Mouse (Mus musculus) heart, postnatal 0 days (tissue): ENCODE data around the gene Tex2. TPM values are rescaled to one million over a fixed set of nuclear protein-coding genes. Genes with fewer than 3 reads are reported as not detected.

Source experiments
- ATAC-seq: fragments of 200-750 bp; cut with Nextera tagmentation; 2 replicates; pipeline ENCODE4 v1.8.0; 2017; ENCODE audit warnings: low read depth, moderate number of reproducible peaks, moderate library complexity; ENCODE audit not compliant: insufficient read depth
- DNase-seq: peaks from one replicate; pipeline ENCODE4 v3.0.0-alpha.2; 2016; ENCODE audit warnings: low spot score
- H3K27ac ChIP-seq: fragments of 300-500 bp; sonication (generic); 2 replicates; pipeline ENCODE4 v1.5.1; 2014; ENCODE audit warnings: low read depth, mild to moderate bottlenecking
- H3K27me3 ChIP-seq: fragments of 300-500 bp; sonication (generic); 2 replicates; pipeline ENCODE4 v1.6.1; 2014; ENCODE audit warnings: low read length, mixed read lengths; ENCODE audit not compliant: control insufficient read depth, insufficient read depth
- H3K36me3 ChIP-seq: fragments of 300-500 bp; sonication (generic); replicated peaks from 2 replicates; pipeline ENCODE4 v1.6.1; 2014; ENCODE audit warnings: low read length, mixed read lengths; ENCODE audit not compliant: control insufficient read depth, insufficient read depth
- H3K4me1 ChIP-seq: fragments of 300-500 bp; sonication (generic); 2 replicates; pipeline ENCODE4 v1.6.1; 2014; ENCODE audit warnings: antibody characterized with exemption; ENCODE audit not compliant: control insufficient read depth, insufficient read depth
- H3K4me2 ChIP-seq: fragments of 300-500 bp; sonication (generic); 2 replicates; pipeline ENCODE4 v1.6.1; 2014; ENCODE audit warnings: low read depth, mild to moderate bottlenecking, low read length, moderate library complexity
- H3K4me3 ChIP-seq: fragments of 300-500 bp; sonication (generic); 2 replicates; pipeline ENCODE4 v1.5.1; 2014; ENCODE audit warnings: low read depth, low read length
- H3K9ac ChIP-seq: fragments of 300-500 bp; sonication (generic); replicated peaks from 2 replicates; pipeline ENCODE4 v1.6.1; 2014; ENCODE audit warnings: low read depth, low read length, mixed read lengths
- H3K9me3 ChIP-seq: fragments of 300-500 bp; sonication (generic); replicated peaks from 2 replicates; pipeline ENCODE4 v1.6.1; 2016; ENCODE audit warnings: low read length; ENCODE audit not compliant: control insufficient read depth
- CTCF ChIP-seq: IDR thresholded peaks from 2 replicates; pipeline ENCODE4 v1.5.1; 2016; ENCODE audit warnings: antibody characterized with exemption, control low read depth, low read depth
- EP300 ChIP-seq: IDR thresholded peaks from 2 replicates; pipeline ENCODE4 v1.6.1; 2016; ENCODE audit warnings: antibody characterized with exemption, low read depth
- WGBS: fragments of 180-500 bp; shearing (Covaris S2); extraction: QIAGEN DNeasy Blood & Tissue Kit; methylation state at CpG from one replicate; pipeline ENCODE4 v1.1.7; 2014; 5-methylcytosine and 5-hydroxymethylcytosine counted together
- polyA plus RNA-seq: library from polyadenylated mRNA; unstranded; fragments of >200 nt; fragmentation: Nextera tagmentation; extraction: Ambion mirVana; gene quantifications from 2 replicates; pipeline ENCODE4 v1.2.1, GENCODE M21; 2015
- total RNA-seq: library from RNA; depleted of rRNA; stranded (reverse); fragments of >200 nt; gene quantifications from 2 replicates; pipeline ENCODE4 v1.2.3, GENCODE M21; 2014; ENCODE audit warnings: low replicate concordance

Gene Tex2
- total and polyA plus RNA-seq, 2 experiments from 2014 or later, result 14.0 to 37.4 TPM

- 0 out of 2 replicates have a peak, but pooled peaks cover 6% of the 10 kb centered on the region for H3K4me1 ChIP-seq
- no peak overlapping the region for H3K27ac ChIP-seq
- ATAC-seq (no peak), DNase-seq (no peak)
- no peaks in the 10 kb centered on the region for H3K27me3 ChIP-seq
- H3K36me3 ChIP-seq, result peaks cover 67% of the 10 kb centered on the region
- no peaks in the 10 kb centered on the region for H3K9me3 ChIP-seq
- H3K4me3 ChIP-seq, result no peak overlapping the region
- H3K4me2 ChIP-seq, result no peak overlapping the region
- TF ChIP-seq EP300 (no peak), CTCF (no peak)
- 76% methylated on average over 4 of the region's 4 CpGs for WGBS
- H3K9ac ChIP-seq, result no peak overlapping the region
Measured at GRCm38 (mm10) chr11:106546081-106546480, 67.1 kb downstream of the Tex2 start.

GRCm38 (mm10) chr11:106544916-106545315 lies 68.3 kb downstream of the Tex2 start:
- Histone ChIP-seq H3K27me3 (no peaks in the 10 kb centered on the region), H3K4me1 (0 out of 2 replicates have a peak, but pooled peaks cover 6% of the 10 kb centered on the region), H3K4me3 (no peak overlapping the region), H3K9me3 (no peaks in the 10 kb centered on the region), H3K27ac (no peak overlapping the region), H3K9ac (no peak overlapping the region), H3K36me3 (peaks cover 68% of the 10 kb centered on the region), H3K4me2 (no peak overlapping the region)
- WGBS, result 83% methylated on average over 9 of the region's 9 CpGs
- TF ChIP-seq CTCF (no peak), EP300 (no peak)
- DNase-seq (no peak), ATAC-seq (no peak)

- H3K36me3 ChIP-seq, result peaks cover 68% of the 10 kb centered on the region
- H3K4me2 ChIP-seq, result no peak overlapping the region
- H3K9me3 ChIP-seq, result no peaks in the 10 kb centered on the region
- WGBS, result 90% methylated on average over 11 of the region's 11 CpGs
- ATAC-seq, result no peak
- H3K4me3 ChIP-seq, result no peak overlapping the region
- H3K27ac ChIP-seq, result no peak overlapping the region
- 0 out of 2 replicates have a peak, but pooled peaks cover 6% of the 10 kb centered on the region for H3K4me1 ChIP-seq
- DNase-seq, result no peak
- TF ChIP-seq EP300 (no peak), CTCF (no peak)
- H3K27me3 ChIP-seq, result no peaks in the 10 kb centered on the region
- H3K9ac ChIP-seq, result no peak overlapping the region
Measured at GRCm38 (mm10) chr11:106544133-106544532, 69.1 kb downstream of the Tex2 start.

DNA sequence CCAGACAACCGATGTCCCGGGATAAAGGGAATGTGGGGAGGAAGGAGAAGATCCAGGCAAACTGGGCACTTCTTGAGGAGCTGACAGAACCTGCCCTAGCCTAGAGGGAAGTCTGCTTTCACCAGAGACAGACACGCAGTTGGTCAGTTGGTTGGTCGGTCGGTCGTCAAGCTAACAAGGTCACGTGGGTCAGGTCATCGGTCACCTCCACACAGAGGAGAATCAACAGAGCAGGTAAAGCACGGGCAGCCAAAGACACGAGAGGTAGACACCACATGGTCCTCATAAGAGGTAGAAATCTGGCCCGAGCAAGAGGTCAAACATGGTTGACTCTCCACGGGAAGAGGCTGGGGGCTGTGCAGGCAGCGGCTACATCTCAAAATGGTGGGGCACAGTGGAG lies 70.2 kb downstream of the Tex2 start:
- Histone ChIP-seq H3K4me3 (no peak overlapping the region), H3K9ac (no peak overlapping the region), H3K4me2 (no peak overlapping the region), H3K27me3 (no peaks in the 10 kb centered on the region), H3K4me1 (0 out of 2 replicates have a peak, but pooled peaks cover 6% of the 10 kb centered on the region), H3K36me3 (peaks cover 59% of the 10 kb centered on the region), H3K9me3 (no peaks in the 10 kb centered on the region), H3K27ac (no peak overlapping the region)
- TF ChIP-seq EP300 (no peak), CTCF (no peak)
- DNase-seq, result no peak
- no peak for ATAC-seq
- 91% methylated on average over 13 of the region's 13 CpGs for whole genome bisulfite sequencing

DNA sequence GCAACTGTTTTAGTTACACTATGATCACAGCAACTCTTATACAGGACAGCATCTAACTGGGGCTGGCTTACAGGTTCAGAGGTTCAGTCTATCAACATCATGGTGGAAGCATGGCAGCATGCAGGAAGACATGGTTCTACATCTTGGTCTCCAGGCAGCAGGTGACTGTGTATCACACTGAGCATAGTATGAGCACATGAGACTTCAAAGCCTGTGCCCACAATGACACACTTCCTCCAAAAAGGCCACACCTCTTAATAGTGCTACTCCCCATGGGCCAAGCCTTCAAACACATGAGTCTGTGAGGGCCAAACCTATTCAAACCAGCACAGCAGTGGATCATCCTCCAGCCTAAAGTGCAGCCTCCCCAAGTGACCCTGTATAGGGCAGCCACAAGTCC lies 70.8 kb downstream of the Tex2 start:
- no peak for ATAC-seq
- H3K36me3 ChIP-seq, result peaks cover 59% of the 10 kb centered on the region

More for the DNA sequence above, 70.8 kb downstream of the Tex2 start:
- Histone ChIP-seq H3K27me3 (no peaks in the 10 kb centered on the region), H3K27ac (no peak overlapping the region), H3K9me3 (no peaks in the 10 kb centered on the region), H3K4me2 (no peak overlapping the region), H3K4me3 (no peak overlapping the region), H3K4me1 (0 out of 2 replicates have a peak, but pooled peaks cover 6% of the 10 kb centered on the region), H3K9ac (no peak overlapping the region)
- no peak for TF ChIP-seq EP300
- no peak for TF ChIP-seq CTCF
- no peak for DNase-seq
